Mouse (Mus musculus) intestine, embryonic 14.5 days (tissue): ENCODE measurements at regions not wholly inside any gene's neighbourhood (a gene's known extent, or its start where the extent isn't known, plus 50 kb on each side); places are given as distances from the start of the nearest gene placed in this dataset.

Experiments
- ATAC-seq: fragments of 200-750 bp; cut with Nextera tagmentation; replicated peaks from 2 replicates; pipeline ENCODE4 v1.8.0; 2017; ENCODE audit warnings: low read depth, moderate number of reproducible peaks, moderate TSS enrichment, moderate library complexity; ENCODE audit not compliant: low FRiP score, low TSS enrichment
- DNase-seq: peaks from one replicate; pipeline ENCODE4 v3.0.0-alpha.2; 2018; ENCODE audit warnings: low spot score
- H3K27ac ChIP-seq: fragments of 300-500 bp; sonication (generic); 2 replicates; pipeline ENCODE4 v1.5.1; 2014; ENCODE audit warnings: low read depth, mild to moderate bottlenecking, control low read depth
- H3K27me3 ChIP-seq: fragments of 300-500 bp; sonication (generic); replicated peaks from 2 replicates; pipeline ENCODE4 v1.6.1; 2014; ENCODE audit warnings: low read length, control low read depth; ENCODE audit not compliant: control insufficient read depth, insufficient read depth
- H3K36me3 ChIP-seq: fragments of 300-500 bp; sonication (generic); 2 replicates; pipeline ENCODE4 v1.6.1; 2014; ENCODE audit warnings: low read length, control low read depth; ENCODE audit not compliant: control insufficient read depth, insufficient read depth
- H3K4me1 ChIP-seq: fragments of 300-500 bp; sonication (generic); replicated peaks from 2 replicates; pipeline ENCODE4 v1.6.1; 2014; ENCODE audit warnings: low read length, control low read depth, mixed read lengths; ENCODE audit not compliant: control insufficient read depth, insufficient read depth
- H3K4me2 ChIP-seq: fragments of 300-500 bp; sonication (generic); 2 replicates; pipeline ENCODE4 v1.6.1; 2014; ENCODE audit warnings: low read length
- H3K4me3 ChIP-seq: fragments of 300-500 bp; sonication (generic); 2 replicates; pipeline ENCODE4 v1.5.1; 2014; ENCODE audit warnings: low read depth, low read length, control low read depth, mixed read lengths
- H3K9ac ChIP-seq: fragments of 300-500 bp; sonication (generic); 2 replicates; pipeline ENCODE4 v1.6.1; 2014; ENCODE audit warnings: mild to moderate bottlenecking, low read length
- H3K9me3 ChIP-seq: fragments of 300-500 bp; sonication (generic); 2 replicates; pipeline ENCODE4 v1.6.1; 2016; ENCODE audit warnings: low read length, control low read depth; ENCODE audit not compliant: control insufficient read depth

DNA sequence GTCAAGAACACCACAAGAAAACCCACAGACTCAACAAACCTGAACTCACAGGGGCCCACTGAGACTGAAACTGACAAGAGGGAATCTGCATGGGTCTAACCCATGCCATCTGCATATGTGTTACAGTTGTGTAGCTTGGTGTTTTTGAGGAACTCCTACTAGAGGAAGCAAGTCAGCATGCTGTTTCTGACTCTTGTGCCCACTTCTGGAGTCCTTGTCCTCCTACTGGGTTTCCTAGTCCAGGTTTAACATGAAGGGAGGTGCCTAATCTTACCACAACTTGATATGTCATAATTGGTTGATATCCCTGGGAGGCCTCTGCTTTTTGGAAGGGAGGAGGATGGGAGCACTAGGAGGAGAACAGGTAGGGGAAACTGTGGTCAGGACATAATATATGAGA is 50.2 kb upstream of the Sp4 start:
- H3K4me1 ChIP-seq: no peaks in the 10 kb centered on the region
- no peak for ATAC-seq
- H3K36me3 ChIP-seq: no peaks in the 10 kb centered on the region
- no peak overlapping the region for H3K4me2 ChIP-seq
- no peaks in the 10 kb centered on the region for H3K27me3 ChIP-seq
- no peaks in the 10 kb centered on the region for H3K9me3 ChIP-seq
- no peak overlapping the region for H3K27ac ChIP-seq
- H3K9ac ChIP-seq: no peak overlapping the region
- no peak overlapping the region for H3K4me3 ChIP-seq
- peak; percentile 35 for DNase-seq
